Mouse (Mus musculus) C2C12 (cell line): ENCODE results near the gene Ralb. TPM values are rescaled to one million over a fixed set of nuclear protein-coding genes. Genes with fewer than 3 reads are reported as not detected.

Experiments
- H3K27me3 ChIP-seq: one replicate; pipeline ENCODE4 v1.6.1; 2011; ENCODE audit not compliant: control insufficient read depth, insufficient read depth, insufficient read length
- H3K36me3 ChIP-seq: one replicate; pipeline ENCODE4 v1.6.1; 2011; ENCODE audit not compliant: control insufficient read depth, insufficient read depth
- H3K4me3 ChIP-seq: one replicate; pipeline ENCODE4 v1.5.1; 2011; ENCODE audit warnings: mild to moderate bottlenecking, control low read depth; ENCODE audit not compliant: poor library complexity, insufficient read depth, severe bottlenecking
- H3K79me2 ChIP-seq: one replicate; pipeline ENCODE4 v1.6.1; 2011; ENCODE audit not compliant: control insufficient read depth, insufficient read depth
- H3K79me3 ChIP-seq: one replicate; pipeline ENCODE4 v1.6.1; 2011; ENCODE audit warnings: low read depth, control low read depth
- H3ac ChIP-seq: one replicate; pipeline ENCODE3; 2011; ENCODE audit warnings: low read depth; ENCODE audit not compliant: control insufficient read depth, insufficient read length
- CEBPB ChIP-seq: IDR thresholded peaks from one replicate; pipeline ENCODE4 v1.6.1; 2011; ENCODE audit warnings: low read depth, mild to moderate bottlenecking, control low read depth, moderate library complexity
- CTCF ChIP-seq: IDR thresholded peaks from one replicate; pipeline ENCODE4 v1.5.1; 2011; ENCODE audit not compliant: control insufficient read depth, insufficient read depth, insufficient read length
- FOSL1 ChIP-seq: IDR thresholded peaks from one replicate; pipeline ENCODE4 v1.8.0; 2011; ENCODE audit warnings: mild to moderate bottlenecking, low read length; ENCODE audit not compliant: poor library complexity, insufficient read depth, severe bottlenecking
- MAX ChIP-seq: IDR thresholded peaks from one replicate; pipeline ENCODE4 v1.6.1; 2011; ENCODE audit warnings: mild to moderate bottlenecking, control low read depth
- MYOD1 ChIP-seq: IDR thresholded peaks from one replicate; pipeline ENCODE4 v1.6.1; 2011; ENCODE audit warnings: low read depth; ENCODE audit not compliant: control insufficient read depth, insufficient read length
- MYOG ChIP-seq: IDR thresholded peaks from one replicate; pipeline ENCODE4 v1.6.1; 2011; ENCODE audit not compliant: control insufficient read depth, insufficient read length; ENCODE audit errors: extremely low read depth
- USF1 ChIP-seq: IDR thresholded peaks from one replicate; pipeline ENCODE4 v1.6.1; 2011; ENCODE audit warnings: low read depth, mild to moderate bottlenecking, control low read depth, moderate library complexity
- polyA plus RNA-seq: library from polyadenylated mRNA; unstranded; fragments of >200 nt; fragmentation: generic; extraction: Trizol; gene quantifications from one replicate; pipeline ENCODE4 v1.2.1, GENCODE M21; 2012; ENCODE audit warnings: missing spikeins

Gene Ralb
- polyA plus RNA-seq, 1 experiment = 44.4 TPM

DNA sequence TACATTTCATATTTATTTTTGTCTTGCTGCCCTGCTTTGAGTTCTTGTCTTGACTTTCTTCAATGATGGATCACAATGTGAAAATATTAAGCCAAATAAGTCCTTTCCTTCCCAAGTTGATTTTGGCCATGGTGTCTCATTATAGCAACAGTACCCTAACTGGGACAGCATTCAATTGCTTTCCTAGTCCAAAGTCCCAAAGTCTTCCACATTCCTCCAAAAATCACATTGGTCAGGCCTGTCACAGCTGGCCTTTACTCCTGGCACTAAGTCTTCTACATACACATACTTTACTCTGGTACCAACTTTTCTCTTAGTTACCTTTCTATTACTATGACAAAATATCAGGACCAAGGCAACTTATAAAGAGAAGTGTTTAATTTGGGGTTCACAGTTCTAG is 14.2 kb upstream of the Ralb start:
- Histone ChIP-seq H3K4me3 (no peak overlapping the region), H3K27me3 (no peaks in the 10 kb centered on the region), H3K36me3 (no peaks in the 10 kb centered on the region), H3ac (no peak overlapping the region), H3K79me3 (no peaks in the 10 kb centered on the region), H3K79me2 (no peaks in the 10 kb centered on the region)
- no peak for TF ChIP-seq FOSL1
- no peak for TF ChIP-seq MAX
- TF ChIP-seq CTCF = no peak
- TF ChIP-seq MYOD1 = no peak
- no peak for TF ChIP-seq CEBPB
- TF ChIP-seq USF1 = no peak
- TF ChIP-seq MYOG = no peak

GRCm38 (mm10) chr1:119518060-119518459 is 13.5 kb upstream of the Ralb start:
- Histone ChIP-seq H3ac (no peak overlapping the region), H3K4me3 (no peak overlapping the region), H3K27me3 (no peaks in the 10 kb centered on the region), H3K36me3 (no peaks in the 10 kb centered on the region), H3K79me3 (no peaks in the 10 kb centered on the region), H3K79me2 (no peaks in the 10 kb centered on the region)
- TF ChIP-seq FOSL1 (no peak), MAX (no peak), CEBPB (no peak), CTCF (no peak), MYOD1 (no peak), MYOG (no peak), USF1 (no peak)

GRCm38 (mm10) chr1:119510857-119511256 is 6.3 kb upstream of the Ralb start:
- no peak overlapping the region for H3K4me3 ChIP-seq

DNA sequence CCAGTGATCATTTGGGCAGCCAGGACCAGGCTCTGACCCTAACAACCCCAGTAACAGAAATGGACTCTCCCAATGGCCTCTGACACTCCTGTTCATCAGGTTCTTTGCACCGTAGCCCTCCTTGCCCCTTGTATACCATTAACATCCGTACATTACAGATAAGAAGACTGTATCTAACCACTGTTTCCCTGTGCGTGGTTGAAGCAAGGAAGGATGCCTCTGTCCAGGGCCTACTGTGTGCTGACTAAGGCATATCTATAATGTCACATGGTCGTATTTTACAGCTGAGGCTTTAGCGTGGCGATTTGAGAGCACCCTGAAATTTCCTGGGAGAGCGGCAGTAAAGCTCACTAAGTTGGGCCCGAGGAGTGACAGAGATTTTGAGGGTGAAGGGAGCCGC is 5.8 kb upstream of the Ralb start:
- Histone ChIP-seq H3K36me3 (no peaks in the 10 kb centered on the region), H3ac (no peak overlapping the region), H3K4me3 (no peak overlapping the region), H3K27me3 (no peaks in the 10 kb centered on the region), H3K79me2 (no peaks in the 10 kb centered on the region), H3K79me3 (no peaks in the 10 kb centered on the region)
- TF ChIP-seq MAX (no peak), CTCF (no peak), FOSL1 (no peak), CEBPB (no peak)

More at GRCm38 (mm10) chr1:119510857-119511256, 6.3 kb upstream of the Ralb start:
- Histone ChIP-seq H3ac (no peak overlapping the region), H3K79me3 (no peaks in the 10 kb centered on the region), H3K36me3 (no peaks in the 10 kb centered on the region), H3K27me3 (no peaks in the 10 kb centered on the region), H3K79me2 (no peaks in the 10 kb centered on the region)
- TF ChIP-seq MYOD1 (no peak), FOSL1 (no peak), MAX (no peak), CEBPB (no peak), CTCF (no peak)

DNA sequence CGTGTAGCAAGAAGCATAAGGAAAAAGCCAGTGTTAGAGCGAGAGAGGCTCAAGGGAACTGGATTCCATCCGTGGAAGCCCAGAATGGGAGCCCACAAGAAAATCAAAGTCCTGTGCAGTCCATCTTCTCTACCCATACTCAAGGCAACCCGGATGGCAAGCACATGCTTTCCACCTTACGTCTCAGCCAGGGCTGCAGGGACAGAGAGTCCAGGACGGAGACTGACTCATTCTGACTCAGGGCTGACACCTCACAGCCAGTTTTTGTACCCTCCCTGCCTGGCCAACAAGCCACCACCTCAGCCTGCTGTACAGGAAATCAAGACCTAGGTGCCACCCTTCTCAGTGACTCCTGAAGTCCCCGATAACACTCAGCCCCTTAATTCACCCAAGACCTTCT is 4.9 kb upstream of the Ralb start:
- TF ChIP-seq CEBPB = no peak
- TF ChIP-seq MAX = peak; percentile 86
- TF ChIP-seq FOSL1 = peak; percentile 81
- TF ChIP-seq CTCF = no peak
- TF ChIP-seq MYOG = no peak
- no peak for TF ChIP-seq MYOD1
- TF ChIP-seq USF1 = no peak
- no peaks in the 10 kb centered on the region for H3K27me3 ChIP-seq
- no peak overlapping the region for H3K4me3 ChIP-seq
- H3K36me3 ChIP-seq = no peaks in the 10 kb centered on the region
- H3K79me3 ChIP-seq = no peaks in the 10 kb centered on the region
- H3ac ChIP-seq = no peak overlapping the region
- H3K79me2 ChIP-seq = peaks cover under 1% of the 10 kb centered on the region

DNA sequence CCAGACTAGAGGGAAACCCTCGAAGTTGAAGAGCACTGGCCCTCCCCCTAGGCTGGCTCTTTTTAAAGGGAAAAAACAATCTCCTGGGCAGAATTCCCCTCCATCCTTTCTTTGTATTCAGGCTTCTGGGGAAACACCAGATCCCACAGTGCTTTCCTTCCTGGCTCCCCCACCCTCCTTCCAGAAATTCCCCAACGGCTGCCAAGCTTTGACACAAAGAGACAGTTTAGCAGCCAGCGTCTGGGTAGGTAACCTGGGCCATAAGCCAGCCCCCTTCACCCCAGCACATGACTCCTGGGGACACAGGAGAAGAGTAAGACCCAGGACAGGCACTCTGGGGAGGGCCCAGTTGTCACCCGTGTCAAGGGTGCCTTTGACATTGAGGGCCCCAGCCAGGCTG is 4.0 kb upstream of the Ralb start:
- peaks cover 5% of the 10 kb centered on the region for H3K79me3 ChIP-seq
- H3K79me2 ChIP-seq = peaks cover 9% of the 10 kb centered on the region
- no peak for TF ChIP-seq FOSL1
- TF ChIP-seq CEBPB = no peak
- no peak for TF ChIP-seq MYOG
- TF ChIP-seq CTCF = no peak
- TF ChIP-seq MAX = no peak
- no peak for TF ChIP-seq MYOD1
- TF ChIP-seq USF1 = no peak
- H3K27me3 ChIP-seq = no peaks in the 10 kb centered on the region
- H3K4me3 ChIP-seq = no peak overlapping the region
- H3K36me3 ChIP-seq = no peaks in the 10 kb centered on the region
- H3ac ChIP-seq = no peak overlapping the region

GRCm38 (mm10) chr1:119505951-119506350 is 1.4 kb upstream of the Ralb start:
- peaks cover 30% of the 10 kb centered on the region for H3K79me3 ChIP-seq
- no peak for TF ChIP-seq MYOG
- TF ChIP-seq MYOD1 = no peak
- TF ChIP-seq USF1 = no peak
- TF ChIP-seq MAX = no peak
- TF ChIP-seq CTCF = no peak
- TF ChIP-seq CEBPB = no peak
- no peak for TF ChIP-seq FOSL1
- H3ac ChIP-seq = no peak overlapping the region

More at GRCm38 (mm10) chr1:119505951-119506350, 1.4 kb upstream of the Ralb start:
- peaks cover 35% of the 10 kb centered on the region for H3K79me2 ChIP-seq
- peaks cover 8% of the 10 kb centered on the region for H3K36me3 ChIP-seq
- no peak overlapping the region for H3K4me3 ChIP-seq
- H3K27me3 ChIP-seq = no peaks in the 10 kb centered on the region
